Mouse (Mus musculus) heart, postnatal 0 days (tissue): ENCODE measurements around the gene Tet2. TPM values are rescaled to one million over a fixed set of nuclear protein-coding genes. Genes with fewer than 3 reads are reported as not detected.

ENCODE experiments used
- ATAC-seq: fragments of 200-750 bp; cut with Nextera tagmentation; 2 replicates; pipeline ENCODE4 v1.8.0; 2017; ENCODE audit warnings: low read depth, moderate number of reproducible peaks, moderate library complexity; ENCODE audit not compliant: insufficient read depth
- DNase-seq: peaks from one replicate; pipeline ENCODE4 v3.0.0-alpha.2; 2016; ENCODE audit warnings: low spot score
- H3K27ac ChIP-seq: fragments of 300-500 bp; sonication (generic); 2 replicates; pipeline ENCODE4 v1.5.1; 2014; ENCODE audit warnings: low read depth, mild to moderate bottlenecking
- H3K27me3 ChIP-seq: fragments of 300-500 bp; sonication (generic); 2 replicates; pipeline ENCODE4 v1.6.1; 2014; ENCODE audit warnings: low read length, mixed read lengths; ENCODE audit not compliant: control insufficient read depth, insufficient read depth
- H3K36me3 ChIP-seq: fragments of 300-500 bp; sonication (generic); replicated peaks from 2 replicates; pipeline ENCODE4 v1.6.1; 2014; ENCODE audit warnings: low read length, mixed read lengths; ENCODE audit not compliant: control insufficient read depth, insufficient read depth
- H3K4me1 ChIP-seq: fragments of 300-500 bp; sonication (generic); 2 replicates; pipeline ENCODE4 v1.6.1; 2014; ENCODE audit warnings: antibody characterized with exemption; ENCODE audit not compliant: control insufficient read depth, insufficient read depth
- H3K4me2 ChIP-seq: fragments of 300-500 bp; sonication (generic); 2 replicates; pipeline ENCODE4 v1.6.1; 2014; ENCODE audit warnings: low read depth, mild to moderate bottlenecking, low read length, moderate library complexity
- H3K4me3 ChIP-seq: fragments of 300-500 bp; sonication (generic); 2 replicates; pipeline ENCODE4 v1.5.1; 2014; ENCODE audit warnings: low read depth, low read length
- H3K9ac ChIP-seq: fragments of 300-500 bp; sonication (generic); replicated peaks from 2 replicates; pipeline ENCODE4 v1.6.1; 2014; ENCODE audit warnings: low read depth, low read length, mixed read lengths
- H3K9me3 ChIP-seq: fragments of 300-500 bp; sonication (generic); replicated peaks from 2 replicates; pipeline ENCODE4 v1.6.1; 2016; ENCODE audit warnings: low read length; ENCODE audit not compliant: control insufficient read depth
- CTCF ChIP-seq: IDR thresholded peaks from 2 replicates; pipeline ENCODE4 v1.5.1; 2016; ENCODE audit warnings: antibody characterized with exemption, control low read depth, low read depth
- EP300 ChIP-seq: IDR thresholded peaks from 2 replicates; pipeline ENCODE4 v1.6.1; 2016; ENCODE audit warnings: antibody characterized with exemption, low read depth
- WGBS: fragments of 180-500 bp; shearing (Covaris S2); extraction: QIAGEN DNeasy Blood & Tissue Kit; methylation state at CpG from one replicate; pipeline ENCODE4 v1.1.7; 2014; 5-methylcytosine and 5-hydroxymethylcytosine counted together
- polyA plus RNA-seq: library from polyadenylated mRNA; unstranded; fragments of >200 nt; fragmentation: Nextera tagmentation; extraction: Ambion mirVana; gene quantifications from 2 replicates; pipeline ENCODE4 v1.2.1, GENCODE M21; 2015
- total RNA-seq: library from RNA; depleted of rRNA; stranded (reverse); fragments of >200 nt; gene quantifications from 2 replicates; pipeline ENCODE4 v1.2.3, GENCODE M21; 2014; ENCODE audit warnings: low replicate concordance

The Tet2 gene
- total and polyA plus RNA-seq, 2 experiments from 2014 or later, result 10.6 to 33.4 TPM

DNA sequence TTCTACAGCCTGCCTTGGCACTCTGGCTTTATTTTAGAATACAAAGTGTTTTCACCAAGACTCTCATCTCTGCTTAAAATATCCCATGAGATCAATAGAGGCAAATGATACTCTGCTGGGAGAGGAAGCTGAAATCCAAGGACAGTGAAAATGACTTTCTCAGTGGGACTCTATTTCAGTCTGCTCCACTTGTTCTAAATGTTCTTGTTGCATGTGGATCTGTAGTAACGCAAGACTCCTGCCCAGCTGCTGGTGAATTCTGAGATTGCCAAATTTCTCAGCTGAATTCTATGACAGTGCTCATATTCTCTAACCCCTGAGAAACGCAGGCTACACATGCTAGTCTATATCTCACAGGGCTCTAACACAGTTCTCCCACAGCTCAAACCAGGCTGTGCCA lies 35.1 kb downstream of the Tet2 start:
- no peak overlapping the region for H3K4me3 ChIP-seq
- H3K4me1 ChIP-seq, result no peaks in the 10 kb centered on the region; the same call in 1 of the 2 replicates
- WGBS, result 74% methylated on average over 2 of the region's 2 CpGs
- H3K27me3 ChIP-seq, result no peaks in the 10 kb centered on the region
- no peak overlapping the region for H3K4me2 ChIP-seq
- TF ChIP-seq CTCF (no peak), EP300 (no peak)
- peaks cover 26% of the 10 kb centered on the region for H3K36me3 ChIP-seq
- ATAC-seq, result no peak
- H3K9me3 ChIP-seq, result no peaks in the 10 kb centered on the region
- DNase-seq, result no peak
- no peak overlapping the region for H3K27ac ChIP-seq
- no peak overlapping the region for H3K9ac ChIP-seq

DNA sequence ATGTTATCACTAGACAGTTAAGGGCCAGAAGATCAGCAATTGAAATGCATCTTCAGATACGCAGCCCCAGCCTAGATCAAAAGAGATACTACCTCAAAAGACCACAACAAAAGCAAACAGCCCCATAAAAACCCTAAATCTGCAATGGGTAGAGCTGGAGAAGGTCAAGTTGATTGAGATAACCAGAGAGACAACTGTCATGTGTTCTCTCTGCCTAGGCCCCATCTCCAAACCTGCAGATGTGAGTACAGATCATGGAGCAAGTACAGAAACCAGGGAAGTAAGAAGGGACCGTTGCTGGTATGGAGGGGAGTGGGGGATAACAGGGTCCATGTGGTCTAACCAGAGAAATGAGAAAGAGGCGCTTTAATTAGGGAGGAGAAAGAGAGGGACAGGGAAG lies 36.1 kb downstream of the Tet2 start:
- H3K27ac ChIP-seq, result no peak overlapping the region
- H3K4me1 ChIP-seq, result no peaks in the 10 kb centered on the region; the same call in 1 of the 2 replicates
- H3K4me2 ChIP-seq, result no peak overlapping the region
- WGBS, result 86% methylated on average over 3 of the region's 3 CpGs
- TF ChIP-seq EP300 (no peak), CTCF (no peak)
- no peaks in the 10 kb centered on the region for H3K27me3 ChIP-seq
- no peak for DNase-seq
- peaks cover 26% of the 10 kb centered on the region for H3K36me3 ChIP-seq
- ATAC-seq, result no peak
- no peak overlapping the region for H3K9ac ChIP-seq
- no peaks in the 10 kb centered on the region for H3K9me3 ChIP-seq
- no peak overlapping the region for H3K4me3 ChIP-seq

DNA sequence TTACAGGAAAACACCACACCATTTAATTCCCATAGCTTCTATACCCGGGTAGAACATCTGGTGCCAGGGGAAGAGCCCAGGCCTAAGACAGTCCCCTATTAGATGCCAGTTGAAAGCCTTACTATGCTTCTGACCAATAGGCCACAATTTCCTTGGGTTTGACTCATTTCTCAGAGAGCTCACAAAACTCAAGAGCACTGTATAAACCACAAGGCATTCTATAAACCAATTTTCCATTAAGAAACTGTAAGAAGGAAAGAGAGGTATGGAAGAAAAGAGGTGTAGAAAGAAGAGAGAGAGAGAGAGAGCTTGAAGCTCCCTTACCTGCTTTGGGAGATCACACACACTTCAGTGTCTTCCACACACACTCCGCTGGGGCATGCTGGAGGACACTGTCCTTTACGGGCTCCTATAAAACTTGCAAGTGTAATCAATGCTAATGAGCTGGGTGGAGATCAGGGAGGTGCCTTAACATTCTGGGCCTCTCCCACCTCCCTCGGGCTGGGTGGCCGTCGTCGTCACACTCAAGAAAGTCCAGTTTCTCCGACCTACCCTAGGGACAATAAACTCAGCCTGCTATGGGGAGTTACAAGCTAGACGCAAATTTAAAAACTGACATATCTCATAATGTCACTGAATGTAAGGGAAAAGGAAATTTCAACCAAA lies 38.5 kb downstream of the Tet2 start:
- H3K4me3 ChIP-seq, result no peak overlapping the region
- H3K27me3 ChIP-seq, result no peaks in the 10 kb centered on the region
- no peak overlapping the region for H3K9ac ChIP-seq
- H3K27ac ChIP-seq, result no peak overlapping the region
- 84% methylated on average over 9 of the region's 9 CpGs for WGBS
- H3K4me2 ChIP-seq, result no peak overlapping the region
- H3K9me3 ChIP-seq, result no peaks in the 10 kb centered on the region
- H3K36me3 ChIP-seq, result 0 out of 2 replicates have a peak, but pooled peaks cover 11% of the 10 kb centered on the region
- no peaks in the 10 kb centered on the region; the same call in 1 of the 2 replicates for H3K4me1 ChIP-seq
- no peak for TF ChIP-seq EP300
- no peak for TF ChIP-seq CTCF
- DNase-seq (no peak), ATAC-seq (no peak)

- Histone ChIP-seq H3K4me2 (no peak overlapping the region), H3K4me1 (no peaks in the 10 kb centered on the region), H3K27me3 (no peaks in the 10 kb centered on the region), H3K4me3 (no peak overlapping the region), H3K27ac (no peak overlapping the region), H3K9ac (no peak overlapping the region), H3K36me3 (no peaks in the 10 kb centered on the region), H3K9me3 (no peaks in the 10 kb centered on the region; the same call in 1 of the 2 replicates)
- TF ChIP-seq EP300, result no peak
- no peak for TF ChIP-seq CTCF
- DNase-seq, result no peak
- ATAC-seq, result no peak
- WGBS, result 73% methylated on average over 7 of the region's 7 CpGs
Measured at GRCm38 (mm10) chr3:133496953-133497352, 48.0 kb downstream of the Tet2 start.

DNA sequence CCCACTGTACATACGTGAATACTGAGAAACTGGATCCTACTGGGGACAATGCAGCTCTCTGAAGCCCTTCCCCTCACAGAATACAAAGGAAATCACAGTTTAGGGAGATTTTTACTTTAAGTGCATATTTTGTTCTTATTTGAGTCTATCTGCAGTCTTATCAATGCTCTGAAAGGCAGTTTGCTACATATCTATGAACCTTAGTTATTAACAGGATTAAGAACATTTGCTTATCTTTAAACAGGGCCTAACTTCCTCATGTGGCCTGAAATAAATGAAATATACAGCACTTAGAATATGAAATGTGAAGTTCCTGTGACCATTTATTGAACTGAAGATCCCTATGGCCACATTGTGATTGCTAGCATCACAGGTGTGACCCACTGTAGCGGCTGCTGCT lies 53.6 kb downstream of the Tet2 start:
- no peak overlapping the region for H3K4me3 ChIP-seq
- H3K27me3 ChIP-seq, result no peaks in the 10 kb centered on the region
- no peak overlapping the region for H3K4me2 ChIP-seq
- no peak overlapping the region for H3K9ac ChIP-seq
- peaks cover 23% of the 10 kb centered on the region for H3K36me3 ChIP-seq
- 89% methylated on average over 2 of the region's 2 CpGs for WGBS
- no peaks in the 10 kb centered on the region for H3K4me1 ChIP-seq
- TF ChIP-seq CTCF (no peak), EP300 (no peak)
- no peak for ATAC-seq
- no peak for DNase-seq
- no peaks in the 10 kb centered on the region; the same call in 1 of the 2 replicates for H3K9me3 ChIP-seq
- H3K27ac ChIP-seq, result no peak overlapping the region
